Mouse (Mus musculus): ENCODE results near the gene Hmga1. TPM values are rescaled to one million over a fixed set of nuclear protein-coding genes. Genes with fewer than 3 reads are reported as not detected.
A peak's percentile ranks its signal among the peaks of the same experiment; 100 is the strongest.

The Hmga1 gene
- polyA plus RNA-seq, 1 experiment from 2014 or later, result 658 TPM

GRCm38 (mm10) chr17:27541984-27542383, 14.3 kb upstream of the Hmga1 start:
- Histone ChIP-seq H3K4me3 (ENCODE audit: low read depth, low read length) (no peak overlapping the region), H3K4me1 (ENCODE audit: control insufficient read depth, insufficient read depth, low read length) (0 out of 2 replicates have a peak, but pooled peaks cover 10% of the 10 kb centered on the region), H3K36me3 (ENCODE audit: control insufficient read depth, insufficient read depth, low read length) (no peaks in the 10 kb centered on the region), H3K9ac (ENCODE audit: low read length) (no peak overlapping the region), H3K27me3 (ENCODE audit: control insufficient read depth, insufficient read depth, low read length) (no peaks in the 10 kb centered on the region), H3K4me2 (ENCODE audit: low read depth, severe bottlenecking) (no peak overlapping the region), H3K9me3 (ENCODE audit: control insufficient read depth, low read length) (no peaks in the 10 kb centered on the region), H3K27ac (replicated peaks; ENCODE audit: low read depth, low read length) (no peak overlapping the region)
- WGBS, result 68% methylated on average over 3 of the region's 3 CpGs
- ATAC-seq (ENCODE audit: insufficient number of reproducible peaks, low FRiP score, low TSS enrichment, low read depth), result no peak
- DNase-seq (ENCODE audit: low spot score), result no peak

DNA sequence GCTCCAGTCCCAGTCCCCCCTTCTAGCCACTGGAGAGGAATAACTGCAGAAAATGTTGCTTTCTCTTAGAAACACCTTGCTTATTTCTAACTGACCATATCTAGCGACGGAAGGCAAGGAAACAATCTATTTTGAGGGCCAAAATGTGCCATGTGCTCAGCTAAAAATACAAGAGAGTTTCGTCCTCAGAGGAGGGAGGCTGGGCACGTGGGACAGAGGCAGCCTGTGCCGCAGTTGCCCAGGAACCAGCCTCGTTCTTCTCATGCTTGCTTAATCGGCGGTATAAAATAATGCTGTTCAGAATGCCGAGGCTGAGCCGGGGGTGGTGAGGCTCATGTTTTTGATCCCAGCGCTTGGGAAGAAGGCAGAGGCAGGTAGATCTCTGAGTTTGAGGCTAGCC, 11.7 kb upstream of the Hmga1 start:
- Histone ChIP-seq H3K27me3 (ENCODE audit: control insufficient read depth, insufficient read depth, low read length) (no peaks in the 10 kb centered on the region), H3K9ac (ENCODE audit: low read length) (no peak overlapping the region), H3K9me3 (ENCODE audit: control insufficient read depth, low read length) (no peaks in the 10 kb centered on the region), H3K4me1 (ENCODE audit: control insufficient read depth, insufficient read depth, low read length) (peaks cover 17% of the 10 kb centered on the region; the same call in 1 of the 2 replicates), H3K36me3 (ENCODE audit: control insufficient read depth, insufficient read depth, low read length) (no peaks in the 10 kb centered on the region), H3K27ac (replicated peaks; ENCODE audit: low read depth, low read length) (no peak overlapping the region), H3K4me3 (ENCODE audit: low read depth, low read length) (no peak overlapping the region), H3K4me2 (ENCODE audit: low read depth, severe bottlenecking) (no peak overlapping the region)
- 91% methylated on average over 11 of the region's 11 CpGs for WGBS
- ATAC-seq (ENCODE audit: insufficient number of reproducible peaks, low FRiP score, low TSS enrichment, low read depth) (no peak), DNase-seq (ENCODE audit: low spot score) (no peak)

DNA sequence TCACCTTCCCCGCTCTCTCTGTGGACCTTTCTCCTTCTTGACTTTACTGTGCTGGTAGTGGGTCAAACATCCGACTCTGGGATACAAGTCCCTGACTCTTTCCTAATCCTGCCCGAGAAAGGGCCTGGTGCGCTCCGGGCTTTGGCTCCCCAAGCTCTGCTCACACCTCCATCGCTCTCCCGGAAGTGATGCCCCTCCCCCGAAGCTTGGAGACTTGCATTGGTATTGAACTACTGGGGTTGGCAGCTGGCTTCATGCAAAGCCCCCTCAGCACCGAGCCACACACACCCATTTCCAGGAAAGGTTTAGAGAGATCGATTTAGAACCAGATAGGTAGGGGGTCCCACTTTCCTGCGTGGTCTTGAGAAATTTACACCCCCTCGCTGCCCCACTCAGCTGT, 10.3 kb upstream of the Hmga1 start:
- WGBS, result 38% methylated on average over 12 of the region's 12 CpGs
- Histone ChIP-seq H3K4me2 (ENCODE audit: low read depth, severe bottlenecking) (no peak overlapping the region), H3K36me3 (ENCODE audit: control insufficient read depth, insufficient read depth, low read length) (no peaks in the 10 kb centered on the region), H3K9ac (ENCODE audit: low read length) (no peak overlapping the region), H3K9me3 (ENCODE audit: control insufficient read depth, low read length) (no peaks in the 10 kb centered on the region), H3K27me3 (ENCODE audit: control insufficient read depth, insufficient read depth, low read length) (no peaks in the 10 kb centered on the region), H3K4me3 (ENCODE audit: low read depth, low read length) (no peak overlapping the region), H3K27ac (replicated peaks; ENCODE audit: low read depth, low read length) (no peak overlapping the region), H3K4me1 (ENCODE audit: control insufficient read depth, insufficient read depth, low read length) (peaks cover 17% of the 10 kb centered on the region; the same call in 1 of the 2 replicates)
- DNase-seq (ENCODE audit: low spot score) (peak; percentile 49), ATAC-seq (ENCODE audit: insufficient number of reproducible peaks, low FRiP score, low TSS enrichment, low read depth) (no peak)

DNA sequence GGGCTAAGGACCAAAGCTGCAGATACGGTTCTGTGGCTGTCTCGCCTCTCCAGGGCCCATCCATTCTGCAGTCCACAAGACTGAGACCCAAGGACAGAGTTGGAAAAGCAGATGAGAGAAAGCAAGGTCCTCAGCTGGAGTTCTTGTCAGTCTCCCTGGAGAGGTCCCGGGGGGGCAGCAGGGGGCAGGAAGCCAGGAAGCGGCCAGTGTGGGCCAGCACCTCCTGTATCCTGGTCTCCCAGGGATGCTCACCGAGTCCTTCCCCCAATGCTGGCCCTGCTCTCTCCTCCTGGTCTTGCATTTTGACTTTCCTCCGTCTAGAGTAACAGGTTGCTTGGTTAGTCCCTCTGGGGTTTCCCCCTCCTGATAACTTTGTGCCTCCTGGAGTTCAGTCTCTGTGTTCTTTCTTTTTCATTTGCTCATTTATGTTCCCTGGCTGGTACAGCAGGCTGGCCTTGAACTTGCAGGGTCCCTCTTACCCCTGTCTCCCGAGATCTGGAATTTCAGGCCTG, 9.7 kb upstream of the Hmga1 start:
- Histone ChIP-seq H3K27me3 (ENCODE audit: control insufficient read depth, insufficient read depth, low read length) (no peaks in the 10 kb centered on the region), H3K9me3 (ENCODE audit: control insufficient read depth, low read length) (no peaks in the 10 kb centered on the region), H3K36me3 (ENCODE audit: control insufficient read depth, insufficient read depth, low read length) (no peaks in the 10 kb centered on the region), H3K27ac (replicated peaks; ENCODE audit: low read depth, low read length) (no peak overlapping the region), H3K4me3 (ENCODE audit: low read depth, low read length) (no peak overlapping the region), H3K9ac (ENCODE audit: low read length) (no peak overlapping the region), H3K4me2 (ENCODE audit: low read depth, severe bottlenecking) (no peak overlapping the region), H3K4me1 (ENCODE audit: control insufficient read depth, insufficient read depth, low read length) (peaks cover 17% of the 10 kb centered on the region)
- no peak for DNase-seq (ENCODE audit: low spot score)
- ATAC-seq (ENCODE audit: insufficient number of reproducible peaks, low FRiP score, low TSS enrichment, low read depth), result no peak
- 68% methylated on average over 7 of the region's 7 CpGs for WGBS

DNA sequence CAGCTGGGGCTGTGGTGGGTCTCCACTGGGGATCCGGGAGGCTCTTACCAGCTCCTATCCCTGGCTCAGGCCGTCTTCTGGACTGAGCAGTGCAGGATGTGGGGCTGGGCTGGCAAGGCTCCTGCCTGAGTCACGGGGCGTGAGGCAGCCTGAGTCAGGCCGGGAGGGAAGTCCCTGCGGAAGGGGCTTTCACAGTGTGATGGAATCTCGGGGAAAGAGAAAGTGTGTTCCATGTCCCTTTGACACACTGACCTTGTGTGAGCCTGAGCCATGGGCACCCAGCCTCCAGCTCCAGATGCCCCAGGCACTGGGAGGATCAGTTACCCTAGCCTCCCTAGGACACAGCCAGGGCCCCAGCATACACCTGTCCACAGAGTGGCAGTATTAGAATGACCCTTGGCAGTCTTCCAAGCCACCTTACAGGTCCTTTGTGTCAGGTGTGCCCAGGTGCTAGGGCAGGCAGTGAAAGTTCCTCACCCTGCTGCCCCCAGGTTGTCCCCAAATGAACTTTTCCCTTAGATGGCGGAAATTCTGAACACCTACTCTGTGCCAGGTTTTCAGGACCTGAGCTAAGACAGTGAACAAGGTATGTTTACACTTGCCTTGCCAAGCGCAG, 8.9 kb upstream of the Hmga1 start:
- H3K9ac ChIP-seq (ENCODE audit: low read length), result no peak overlapping the region
- WGBS, result 75% methylated on average over 9 of the region's 9 CpGs
- DNase-seq (ENCODE audit: low spot score) (no peak), ATAC-seq (ENCODE audit: insufficient number of reproducible peaks, low FRiP score, low TSS enrichment, low read depth) (no peak)
- no peak overlapping the region for H3K4me3 ChIP-seq (ENCODE audit: low read depth, low read length)
- peaks cover 17% of the 10 kb centered on the region for H3K4me1 ChIP-seq (ENCODE audit: control insufficient read depth, insufficient read depth, low read length)
- H3K4me2 ChIP-seq (ENCODE audit: low read depth, severe bottlenecking), result no peak overlapping the region
- no peak overlapping the region for H3K27ac ChIP-seq (replicated peaks; ENCODE audit: low read depth, low read length)
- no peaks in the 10 kb centered on the region for H3K27me3 ChIP-seq (ENCODE audit: control insufficient read depth, insufficient read depth, low read length)
- H3K9me3 ChIP-seq (ENCODE audit: control insufficient read depth, low read length), result no peaks in the 10 kb centered on the region
- no peaks in the 10 kb centered on the region for H3K36me3 ChIP-seq (ENCODE audit: control insufficient read depth, insufficient read depth, low read length)

- ATAC-seq (ENCODE audit: insufficient number of reproducible peaks, low FRiP score, low TSS enrichment, low read depth) (no peak), DNase-seq (ENCODE audit: low spot score) (no peak)
- 64% methylated on average over 8 of the region's 8 CpGs for WGBS
- Histone ChIP-seq H3K4me2 (ENCODE audit: low read depth, severe bottlenecking) (no peak overlapping the region), H3K9ac (ENCODE audit: low read length) (no peak overlapping the region; the same call in 1 of the 2 replicates), H3K4me3 (ENCODE audit: low read depth, low read length) (no peak overlapping the region), H3K27ac (replicated peaks; ENCODE audit: low read depth, low read length) (no peak overlapping the region), H3K36me3 (ENCODE audit: control insufficient read depth, insufficient read depth, low read length) (no peaks in the 10 kb centered on the region), H3K9me3 (ENCODE audit: control insufficient read depth, low read length) (no peaks in the 10 kb centered on the region), H3K27me3 (ENCODE audit: control insufficient read depth, insufficient read depth, low read length) (no peaks in the 10 kb centered on the region), H3K4me1 (ENCODE audit: control insufficient read depth, insufficient read depth, low read length) (peaks cover 17% of the 10 kb centered on the region)
These were observed 7.1 kb upstream of the Hmga1 start for GRCm38 (mm10) chr17:27549234-27549633.

DNA sequence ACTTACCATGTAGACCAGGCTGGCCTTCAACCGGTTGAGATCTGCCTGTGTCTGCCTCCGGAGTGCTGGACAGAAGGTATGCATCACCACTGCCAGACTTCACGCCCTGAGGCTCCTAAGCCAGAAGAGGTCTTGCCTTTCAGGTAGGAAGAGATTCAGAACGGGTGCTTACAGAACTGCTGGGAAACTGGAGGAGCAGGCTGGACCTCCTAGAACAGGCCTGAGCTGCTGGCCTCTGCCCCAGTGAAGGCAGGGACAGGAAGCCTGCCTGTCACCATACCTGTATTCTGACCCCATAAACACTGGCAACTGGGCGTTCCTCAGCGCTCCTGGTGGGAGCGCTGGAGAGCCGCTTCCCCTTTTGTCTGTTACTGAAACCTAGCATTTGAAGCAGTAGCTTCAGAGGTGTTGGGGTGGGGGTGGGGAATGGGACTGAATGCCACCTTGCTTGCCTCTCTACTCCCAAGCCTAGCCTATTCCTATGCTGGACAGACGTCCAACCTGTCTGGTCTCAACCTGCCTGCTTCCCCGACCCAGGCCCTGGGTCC, 4.8 kb upstream of the Hmga1 start:
- Histone ChIP-seq H3K9ac (ENCODE audit: low read length) (no peak overlapping the region; the same call in 1 of the 2 replicates), H3K27me3 (ENCODE audit: control insufficient read depth, insufficient read depth, low read length) (no peaks in the 10 kb centered on the region), H3K4me2 (ENCODE audit: low read depth, severe bottlenecking) (no peak overlapping the region), H3K9me3 (ENCODE audit: control insufficient read depth, low read length) (no peaks in the 10 kb centered on the region), H3K27ac (replicated peaks; ENCODE audit: low read depth, low read length) (no peak overlapping the region), H3K4me3 (ENCODE audit: low read depth, low read length) (no peak overlapping the region), H3K4me1 (ENCODE audit: control insufficient read depth, insufficient read depth, low read length) (peaks cover 9% of the 10 kb centered on the region), H3K36me3 (ENCODE audit: control insufficient read depth, insufficient read depth, low read length) (no peaks in the 10 kb centered on the region)
- 50% methylated on average over 10 of the region's 10 CpGs for WGBS
- no peak for ATAC-seq (ENCODE audit: insufficient number of reproducible peaks, low FRiP score, low TSS enrichment, low read depth)
- DNase-seq (ENCODE audit: low spot score), result no peak

GRCm38 (mm10) chr17:27552215-27553201, 3.8 kb upstream of the Hmga1 start:
- H3K4me3 ChIP-seq (ENCODE audit: low read depth, low read length), result no peak overlapping the region
- ATAC-seq (ENCODE audit: insufficient number of reproducible peaks, low FRiP score, low TSS enrichment, low read depth) (no peak), DNase-seq (ENCODE audit: low spot score) (no peak)
- WGBS, result 82% methylated on average over 23 of the region's 23 CpGs
- peaks cover 7% of the 10 kb centered on the region for H3K4me1 ChIP-seq (ENCODE audit: control insufficient read depth, insufficient read depth, low read length)
- no peaks in the 10 kb centered on the region for H3K27me3 ChIP-seq (ENCODE audit: control insufficient read depth, insufficient read depth, low read length)
- H3K9me3 ChIP-seq (ENCODE audit: control insufficient read depth, low read length), result no peaks in the 10 kb centered on the region
- H3K9ac ChIP-seq (ENCODE audit: low read length), result no peak overlapping the region; the same call in 1 of the 2 replicates
- H3K4me2 ChIP-seq (ENCODE audit: low read depth, severe bottlenecking), result no peak overlapping the region
- no peak overlapping the region for H3K27ac ChIP-seq (replicated peaks; ENCODE audit: low read depth, low read length)
- H3K36me3 ChIP-seq (ENCODE audit: control insufficient read depth, insufficient read depth, low read length), result no peaks in the 10 kb centered on the region

Measured in limb, embryonic 11.5 days (tissue).